Mouse (Mus musculus): ENCODE measurements at regions not wholly inside any gene's neighbourhood (a gene's known extent, or its start where the extent isn't known, plus 50 kb on each side); places are given as distances from the start of the nearest gene placed in this dataset.

GRCm38 (mm10) chr19:54952546-54952945, 174.5 kb downstream of the Gpam start:
- no peak for TF ChIP-seq MYOD1 (IDR thresholded peaks at IDR 0.05; ENCODE audit: control insufficient read depth in 1 of 3, insufficient read length in 2 of 3, low read depth in 2 of 3)
- no peak for TF ChIP-seq POLR2AphosphoS2 (IDR thresholded peaks at IDR 0.05; ENCODE audit: insufficient read length, low read depth)

Data from myocyte (in vitro differentiated cells).